Mouse (Mus musculus) left cerebral cortex, postnatal 25 days (tissue): ENCODE results near the gene Enpp1. TPM values are rescaled to one million over a fixed set of nuclear protein-coding genes. Genes with fewer than 3 reads are reported as not detected.

ENCODE experiments used
- DNase-seq, 2 experiments: peaks; one replicate each; pipeline ENCODE4 v3.0.0; 2022; ENCODE audit warnings: low spot score in 2 of 2, mixed read lengths in 1 of 2
- intact Hi-C: fragments of 180-260 bp; cut with DNase I; formaldehyde crosslinking; loops from one replicate; pipeline ENCODE4 v1.15.1; 2025
- total RNA-seq, 2 experiments: library from RNA; stranded (reverse); gene quantifications; 2 replicates each; pipeline ENCODE4 v1.2.3; 2021

Gene Enpp1
- total RNA-seq, 2 experiments from 2014 or later = 3.9 to 4.0 TPM

- DNase-seq = no peak
- intact Hi-C loops = loop anchor here (5.0 kb wide), 1 partner anchor 81 kb away; no protein-coding TSS in a partner anchor
Measured at GRCm38 (mm10) chr10:24712901-24713300, 942 bp upstream of the Enpp1 start.

DNA sequence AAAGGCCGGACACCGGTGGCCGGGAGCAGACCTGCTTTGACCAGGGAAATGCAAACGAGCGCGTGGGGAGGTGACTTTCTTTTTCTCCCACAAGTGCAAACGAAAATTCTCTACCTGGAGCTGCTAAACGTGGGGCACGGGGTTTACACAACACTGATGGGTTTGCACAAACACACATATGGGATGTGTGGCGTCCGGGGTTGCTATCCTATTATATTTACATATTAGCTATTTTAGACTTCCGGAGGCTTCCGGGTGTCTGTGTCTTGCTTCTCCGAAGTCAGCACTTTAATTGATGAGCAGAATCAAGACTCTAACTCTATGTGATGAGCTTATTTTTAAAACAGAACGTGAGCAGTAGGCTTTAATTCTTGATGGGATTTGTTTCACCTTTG, 405 bp upstream of the Enpp1 start:
- intact Hi-C loops = loop anchor here (5.0 kb wide), 1 partner anchor 80 kb away; no protein-coding TSS in a partner anchor
- no peak for DNase-seq

DNA sequence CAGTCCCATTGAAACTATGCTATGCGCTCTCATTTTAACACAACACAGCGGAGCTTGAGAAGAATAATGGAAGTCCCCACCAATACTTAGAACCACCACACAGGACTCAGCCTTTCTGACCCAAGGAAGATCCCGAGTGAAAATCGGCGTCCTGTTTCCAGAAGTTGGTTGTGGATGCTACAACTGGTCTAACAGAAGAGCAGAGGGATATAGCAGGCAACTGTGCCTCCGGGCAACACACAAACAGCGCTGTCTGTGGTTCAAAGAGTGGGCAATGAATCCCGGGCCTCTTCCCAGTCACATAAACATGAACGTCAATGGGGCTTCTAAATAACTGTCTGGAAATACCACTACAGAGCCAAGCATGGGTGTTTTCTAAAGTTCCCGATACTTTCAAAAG, 888 bp downstream of the Enpp1 start:
- DNase-seq = peak in 1 of 2 experiments; percentile 7
- intact Hi-C loops = loop anchor here (5.0 kb wide), 1 partner anchor 79 kb away; no protein-coding TSS in a partner anchor

GRCm38 (mm10) chr10:24710361-24710760, 1.6 kb downstream of the Enpp1 start:
- intact Hi-C loops = loop anchor here (5.0 kb wide), 1 partner anchor 78 kb away; no protein-coding TSS in a partner anchor
- DNase-seq = no peak

DNA sequence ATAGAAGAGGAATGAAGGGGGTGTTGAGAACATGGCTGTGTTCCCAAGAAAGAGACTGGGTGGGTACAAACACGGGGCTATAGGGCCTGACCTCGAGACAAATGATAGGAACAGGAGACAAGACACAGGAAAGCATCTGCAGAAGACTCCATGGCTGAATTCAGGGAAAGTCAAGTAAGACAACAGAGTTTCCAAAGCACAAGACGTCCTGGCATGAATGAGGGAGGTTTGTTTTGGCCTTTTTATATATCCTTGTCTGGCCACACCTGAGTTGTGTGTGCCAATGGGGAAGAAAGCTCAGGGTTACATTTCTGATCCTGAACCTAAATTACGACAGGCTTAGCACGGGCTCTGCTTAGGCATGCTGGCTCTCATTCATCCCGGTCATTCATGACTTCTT, 4.2 kb downstream of the Enpp1 start:
- intact Hi-C loops = no loop called here
- no peak for DNase-seq

DNA sequence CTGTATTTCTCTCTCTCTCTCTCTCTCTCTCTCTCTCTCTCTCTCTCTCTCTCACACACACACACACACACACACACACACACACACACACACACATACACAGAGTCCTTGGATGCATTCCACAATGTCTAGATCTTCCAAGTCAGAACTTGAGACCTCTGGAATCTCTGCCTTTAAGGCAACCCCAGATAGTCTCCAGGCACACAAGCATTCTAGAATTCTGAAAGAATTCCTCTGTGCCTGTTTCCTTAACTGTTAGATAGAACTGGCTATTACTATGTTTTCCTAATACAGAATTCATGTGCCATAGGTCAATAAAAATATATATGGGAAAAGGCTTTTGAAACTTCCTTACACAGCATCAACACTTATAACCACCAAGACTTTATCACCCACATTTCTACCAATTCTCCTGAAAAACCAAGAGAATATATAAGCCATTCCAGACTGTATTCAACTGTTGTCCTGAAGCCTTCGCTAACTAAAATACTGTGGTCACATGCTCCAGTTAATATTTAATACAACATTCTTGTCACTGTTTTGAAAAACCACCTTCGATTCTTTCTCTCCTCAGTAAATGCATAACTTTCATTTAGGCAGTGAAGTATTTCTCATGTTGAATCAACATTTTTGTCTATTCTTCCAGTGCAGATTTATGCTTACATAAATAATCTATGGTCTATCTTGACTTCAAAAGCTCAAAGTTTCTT, 5.4 kb downstream of the Enpp1 start:
- intact Hi-C loops = no loop called here
- no peak for DNase-seq

- DNase-seq = no peak
- intact Hi-C loops = no loop called here
Measured at GRCm38 (mm10) chr10:24702698-24703097, 9.3 kb downstream of the Enpp1 start.

- DNase-seq = no peak
- intact Hi-C loops = loop anchor here (2.0 kb wide), 1 partner anchor 19 kb away; no protein-coding TSS in a partner anchor
Measured at GRCm38 (mm10) chr10:24698131-24698775, 13.7 kb downstream of the Enpp1 start.

- no peak for DNase-seq
- intact Hi-C loops = no loop called here
Measured at GRCm38 (mm10) chr10:24696761-24697160, 15.2 kb downstream of the Enpp1 start.

GRCm38 (mm10) chr10:24695786-24696185, 16.2 kb downstream of the Enpp1 start:
- intact Hi-C loops = no loop called here

GRCm38 (mm10) chr10:24682518-24683104, 29.3 kb downstream of the Enpp1 start:
- DNase-seq = peak; percentile 5 to 46
- intact Hi-C loops = no loop called here

More at GRCm38 (mm10) chr10:24695786-24696185, 16.2 kb downstream of the Enpp1 start:
- DNase-seq = no peak

DNA sequence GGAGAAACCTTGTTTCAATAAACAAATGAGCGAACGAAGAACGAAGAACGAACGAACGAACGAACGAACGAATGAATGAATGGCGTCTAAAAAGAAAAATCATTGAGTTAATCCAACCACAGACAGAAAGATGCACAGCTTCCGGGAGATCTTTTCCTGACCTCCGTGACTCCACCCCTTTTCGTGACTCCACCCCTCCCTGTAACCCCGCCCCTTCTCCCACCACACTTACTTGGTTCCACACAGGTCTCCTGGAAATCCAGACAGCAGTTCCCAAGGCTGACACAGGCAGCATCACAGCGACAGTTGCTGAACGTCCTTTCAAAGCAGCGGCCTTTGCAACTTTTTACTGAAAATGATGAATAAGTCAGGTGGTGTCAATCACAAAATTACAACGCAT, 34.3 kb downstream of the Enpp1 start:
- intact Hi-C loops = loop anchor here (2.0 kb wide), 1 partner anchor 21 kb away; no protein-coding TSS in a partner anchor

DNA sequence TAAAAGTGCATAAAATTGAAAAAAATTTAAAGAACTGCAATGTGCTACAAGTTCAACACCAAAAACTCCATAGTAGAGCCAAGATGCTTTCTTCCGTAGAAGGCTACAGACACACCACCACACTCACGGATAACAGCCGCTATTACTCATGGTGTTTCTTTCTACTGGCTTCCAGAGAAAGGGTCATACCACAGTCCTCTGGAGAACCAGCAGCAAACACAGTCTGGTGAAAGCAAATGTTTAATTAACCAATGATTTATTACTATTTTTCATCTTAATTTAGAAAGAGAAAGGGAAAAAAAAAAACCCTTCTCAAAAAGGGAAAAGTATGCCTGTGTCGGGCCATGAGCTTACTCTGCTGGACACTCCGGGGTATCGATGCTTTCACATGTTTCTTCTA, 37.7 kb downstream of the Enpp1 start:
- intact Hi-C loops = no loop called here
- no peak for DNase-seq

More for the DNA sequence above, 34.3 kb downstream of the Enpp1 start:
- no peak for DNase-seq

DNA sequence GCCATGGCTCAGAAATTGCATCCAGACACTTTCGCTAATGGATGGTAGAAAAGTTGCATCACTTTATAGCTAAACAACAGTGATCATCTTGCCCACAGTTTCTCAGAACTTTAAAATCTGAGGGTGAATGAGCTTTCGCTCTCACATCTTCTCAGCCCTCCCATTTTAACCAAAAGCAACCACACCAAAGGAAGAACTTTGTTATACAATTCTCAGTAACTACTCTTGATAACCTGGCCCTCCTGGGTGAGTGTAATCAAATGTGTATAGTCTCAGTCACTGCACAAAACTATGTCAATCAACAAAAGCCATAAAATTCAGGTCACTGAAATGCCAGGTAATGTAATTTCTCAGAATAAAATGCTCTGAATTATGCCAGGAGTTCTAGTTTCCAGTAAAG, 39.0 kb downstream of the Enpp1 start:
- intact Hi-C loops = no loop called here
- DNase-seq = no peak

GRCm38 (mm10) chr10:24670548-24670947, 41.4 kb downstream of the Enpp1 start:
- intact Hi-C loops = no loop called here
- DNase-seq = no peak

- no peak for DNase-seq
- intact Hi-C loops = no loop called here
Measured at GRCm38 (mm10) chr10:24650990-24651569, 60.9 kb downstream of the Enpp1 start.

- no peak for DNase-seq
- intact Hi-C loops = no loop called here
Measured at GRCm38 (mm10) chr10:24647996-24648738, 63.8 kb downstream of the Enpp1 start.

DNA sequence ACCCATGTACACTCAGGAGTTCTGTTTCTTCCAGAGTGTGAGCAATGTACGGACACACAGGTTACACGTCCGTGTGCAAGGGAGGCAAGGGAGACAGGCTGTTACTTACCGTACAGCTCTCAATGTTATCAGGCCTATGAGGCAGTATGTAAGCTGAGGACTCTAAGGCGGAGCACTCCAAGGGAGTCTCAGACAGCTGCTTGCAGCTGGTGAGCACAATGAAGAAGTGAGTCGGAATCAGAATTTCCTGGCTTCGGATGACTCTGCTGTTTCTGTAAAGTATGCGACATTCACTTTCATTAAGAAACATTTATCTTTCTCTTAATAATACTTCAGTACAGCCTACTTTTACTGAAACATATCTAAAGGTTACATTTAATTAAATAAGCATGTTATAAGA, 66.8 kb downstream of the Enpp1 start:
- intact Hi-C loops = no loop called here
- DNase-seq = no peak

- DNase-seq = peak in 1 of 2 experiments; percentile 61
- intact Hi-C loops = no loop called here
Measured at GRCm38 (mm10) chr10:24642796-24643580, 69.0 kb downstream of the Enpp1 start.
